Mouse (Mus musculus): Measurements from ENCODE around the gene Tmem240.
"Not testable (repeated sequence)": the region's sequence is repeated elsewhere in the genome, so short reads cannot be mapped to it uniquely, and the experiment has no call there.

The Tmem240 gene

DNA sequence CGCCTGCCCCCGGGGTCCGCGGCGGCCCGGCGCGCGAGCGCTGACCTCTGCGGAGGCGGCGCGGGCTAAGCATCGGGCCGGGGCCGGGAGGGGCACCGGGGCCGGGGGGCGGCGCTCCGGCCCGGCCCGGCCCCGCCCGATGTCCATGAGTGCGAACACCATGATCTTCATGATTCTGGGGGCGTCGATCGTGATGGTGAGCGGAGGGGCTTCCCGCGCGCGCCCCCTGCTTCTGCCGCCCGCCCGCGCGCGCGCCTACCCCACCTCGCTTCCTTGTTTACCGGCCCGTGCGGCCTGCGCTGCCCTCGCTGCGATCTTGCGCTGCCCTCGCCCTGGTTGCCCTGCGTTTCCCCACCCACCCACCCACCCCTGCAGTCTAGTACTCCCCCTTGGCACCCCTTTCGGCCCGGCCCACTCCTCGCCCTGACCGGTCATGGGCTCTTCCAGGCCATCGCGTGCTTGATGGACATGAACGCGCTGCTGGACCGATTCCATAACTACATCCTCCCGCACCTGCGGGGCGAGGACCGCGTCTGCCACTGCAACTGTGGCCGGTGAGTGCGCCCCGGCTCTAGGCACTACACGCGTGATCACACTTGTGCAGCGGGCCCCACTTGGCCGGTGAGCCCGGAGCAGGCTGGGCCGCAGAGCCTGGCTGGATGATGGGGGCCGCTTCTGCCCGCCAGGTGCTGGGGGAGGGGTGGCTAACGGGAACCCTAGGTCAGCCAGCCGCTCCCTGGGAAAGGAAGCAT is 527 bp downstream of the Tmem240 start:
- in situ Hi-C loops (cut with MboI, MseI) = no loop called here

DNA sequence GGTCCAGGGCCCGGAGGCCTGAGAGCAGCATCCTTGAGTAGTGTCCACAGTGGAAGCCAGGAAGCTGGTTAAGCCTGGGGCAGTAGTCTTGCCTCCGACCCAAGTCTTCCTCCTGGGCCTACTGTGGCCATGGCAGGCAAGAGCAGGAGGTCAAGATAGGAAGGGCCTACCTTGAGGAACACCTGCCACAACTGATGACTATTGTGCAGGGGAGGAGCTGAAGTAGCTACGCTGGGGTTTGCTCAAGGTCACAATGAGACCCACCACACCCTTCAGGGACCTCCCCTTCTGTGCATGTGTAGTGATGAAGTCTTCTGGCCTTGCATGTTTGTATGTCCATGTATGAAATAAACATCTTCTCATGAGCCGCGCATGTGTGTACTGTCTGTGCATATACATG is 1.2 kb downstream of the Tmem240 start:
- in situ Hi-C loops (cut with MboI, MseI) = no loop called here

DNA sequence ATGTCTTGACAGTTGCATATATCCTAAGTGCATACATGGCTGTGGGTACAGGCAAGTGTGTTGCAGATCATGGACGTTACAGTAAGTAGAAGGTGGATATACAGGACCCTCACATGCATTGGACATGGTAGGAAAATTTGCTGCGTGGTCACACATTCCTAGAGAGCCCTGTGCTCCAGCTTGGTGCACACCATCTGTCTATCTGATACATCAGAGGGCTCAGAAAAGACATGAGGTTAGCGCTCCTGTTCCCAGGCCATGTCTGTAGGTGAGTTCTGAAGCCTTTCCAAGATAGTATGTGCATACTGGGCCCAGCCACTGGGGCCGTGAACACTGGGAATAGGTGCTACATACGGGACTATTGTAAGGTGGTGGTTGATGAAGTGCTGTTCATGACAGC is 1.8 kb downstream of the Tmem240 start:
- in situ Hi-C loops (cut with MboI, MseI) = no loop called here

DNA sequence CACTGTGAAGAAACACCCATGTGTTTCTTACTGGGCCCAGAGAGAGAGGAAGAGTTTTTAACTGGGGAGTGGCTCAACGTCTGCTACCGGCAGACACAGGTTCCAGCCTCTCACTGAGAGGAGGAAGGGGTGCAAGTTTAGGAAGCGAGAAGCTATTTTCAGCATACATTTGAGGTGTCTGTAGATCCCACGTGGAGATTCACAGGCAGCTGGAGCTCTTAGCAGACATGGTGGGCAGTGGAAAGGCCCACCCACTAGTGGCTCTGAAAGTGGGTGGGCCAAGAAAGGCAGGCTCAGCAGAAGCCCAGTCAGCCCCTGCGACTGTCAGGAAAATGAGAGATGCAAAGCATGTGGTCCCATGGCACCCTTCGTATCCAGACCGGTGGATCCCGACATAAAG is 3.7 kb downstream of the Tmem240 start:
- in situ Hi-C loops (cut with MboI, MseI) = no loop called here

DNA sequence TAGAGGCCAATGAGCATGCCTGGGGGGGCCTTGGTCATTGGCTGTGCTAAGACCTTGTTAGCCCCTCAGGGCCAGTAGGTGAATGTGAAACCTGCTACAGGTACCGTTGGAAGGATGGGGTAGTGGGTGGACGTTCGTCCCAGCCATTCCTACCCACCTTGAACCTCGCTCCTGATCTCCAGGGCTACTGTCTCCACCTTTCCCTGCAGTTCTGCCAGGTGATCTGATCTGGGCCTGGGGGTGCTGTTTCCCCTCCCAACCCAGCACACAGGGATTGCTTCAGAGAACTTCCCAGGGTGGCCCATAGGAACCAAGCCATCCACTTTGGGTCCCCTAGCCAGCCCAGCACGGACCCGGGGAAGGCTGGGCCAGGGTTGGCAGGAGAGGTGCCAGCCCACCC is 4.6 kb downstream of the Tmem240 start:
- in situ Hi-C loops (cut with MboI, MseI) = no loop called here

DNA sequence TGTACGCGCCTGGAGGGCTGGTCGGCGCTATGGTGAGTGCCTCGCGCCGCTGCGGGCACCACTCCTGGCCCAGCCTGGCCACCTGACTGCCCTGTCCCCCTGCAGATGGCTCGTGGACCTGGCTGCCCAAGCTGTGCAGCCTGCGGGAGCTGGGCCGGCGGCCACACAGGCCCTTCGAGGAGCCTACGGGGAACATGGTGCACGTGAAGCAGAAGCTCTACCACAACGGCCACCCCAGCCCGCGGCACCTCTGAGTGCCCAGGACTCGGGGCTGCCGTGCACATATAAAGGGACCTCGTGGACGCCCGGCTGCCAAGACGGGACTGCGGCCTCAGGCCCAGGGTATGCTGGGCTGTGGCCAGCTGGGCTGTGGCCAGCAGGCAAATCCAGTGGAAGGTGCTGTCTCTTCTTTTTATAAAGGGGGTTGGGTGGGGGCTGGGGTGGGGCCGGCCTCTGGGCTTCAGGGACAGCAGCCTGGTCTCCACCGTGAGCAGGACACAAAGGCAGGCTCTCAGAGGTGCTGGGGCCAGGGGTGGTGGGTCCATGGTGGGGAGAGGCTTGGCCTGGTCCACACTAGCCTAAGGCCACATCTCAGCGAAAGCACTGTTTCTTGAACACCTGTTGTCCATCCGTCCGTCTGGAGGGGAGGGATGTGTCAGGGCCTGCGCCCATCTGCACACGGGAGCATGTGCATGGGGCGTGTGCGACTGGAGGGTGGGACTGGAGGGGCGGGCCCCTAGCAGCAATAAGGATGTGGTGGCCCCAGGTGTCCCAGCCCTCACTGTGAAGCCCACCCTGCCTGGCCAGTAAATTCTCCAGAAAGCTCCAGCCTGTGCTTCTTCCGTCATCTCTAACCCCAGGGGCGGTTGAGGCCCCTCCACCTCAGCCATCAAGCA is 5.4 kb downstream of the Tmem240 start:
- in situ Hi-C loops (cut with MboI, MseI) = no loop called here

DNA sequence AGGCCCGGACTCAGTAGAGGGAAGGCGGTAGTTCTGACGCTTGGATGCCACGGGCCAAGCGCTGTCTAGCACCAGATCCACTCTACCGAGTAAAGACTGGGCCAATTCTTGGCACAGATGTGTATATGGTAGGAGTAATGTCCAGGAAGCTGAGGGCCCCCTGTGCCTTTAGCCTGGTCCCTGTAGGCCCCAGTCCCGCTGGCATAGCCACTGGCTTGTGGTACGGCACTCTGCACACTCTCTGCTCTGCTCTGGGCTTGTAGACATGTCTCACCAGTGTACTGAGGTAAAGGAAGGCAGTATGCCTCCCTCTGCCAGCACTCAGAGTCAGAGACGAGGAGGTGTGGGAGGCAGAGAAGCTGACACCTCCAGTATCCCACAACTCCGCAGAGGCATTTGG is 6.1 kb downstream of the Tmem240 start:
- in situ Hi-C loops (cut with MboI, MseI) = not testable (repeated sequence)

DNA sequence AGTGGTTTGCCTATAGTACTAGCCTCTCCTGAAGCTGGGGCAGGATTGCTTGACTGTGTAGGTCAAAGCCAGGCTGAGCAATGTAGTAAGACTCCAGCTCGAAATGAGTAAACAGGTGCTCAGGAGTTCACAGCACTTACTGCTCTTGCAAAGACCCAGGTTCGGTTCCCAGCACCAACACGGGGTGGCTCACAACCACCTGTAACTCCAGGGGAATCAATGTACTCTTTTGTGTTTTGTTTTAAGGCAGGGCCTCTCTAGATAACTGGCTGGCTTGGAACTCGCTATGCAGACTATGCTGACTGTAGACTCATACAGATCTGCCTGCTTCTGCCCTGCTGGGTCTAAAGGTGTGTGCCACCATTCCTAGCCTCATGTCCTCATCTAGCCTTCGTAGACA is 8.1 kb downstream of the Tmem240 start:
- in situ Hi-C loops (cut with MboI, MseI) = no loop called here

DNA sequence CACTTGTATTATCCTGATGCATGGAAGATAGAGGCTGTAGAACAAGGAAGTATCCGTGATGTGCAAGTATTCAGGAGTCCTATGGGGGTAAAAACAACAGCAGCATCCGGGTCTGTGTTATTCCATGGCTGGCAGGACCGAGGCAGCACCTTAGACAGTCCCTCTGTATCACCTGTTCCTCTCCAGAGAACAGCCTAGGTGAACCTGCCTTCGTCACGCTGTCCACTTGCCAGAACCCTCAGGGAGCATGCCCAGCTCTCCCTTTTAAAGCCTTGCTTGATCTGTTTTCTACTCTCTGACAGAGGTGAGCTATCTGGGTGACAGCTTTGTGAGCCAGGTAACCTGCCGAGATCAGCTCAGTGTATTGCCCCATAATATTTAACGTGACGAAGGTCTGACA is 9.9 kb downstream of the Tmem240 start:
- in situ Hi-C loops (cut with MboI, MseI) = no loop called here

DNA sequence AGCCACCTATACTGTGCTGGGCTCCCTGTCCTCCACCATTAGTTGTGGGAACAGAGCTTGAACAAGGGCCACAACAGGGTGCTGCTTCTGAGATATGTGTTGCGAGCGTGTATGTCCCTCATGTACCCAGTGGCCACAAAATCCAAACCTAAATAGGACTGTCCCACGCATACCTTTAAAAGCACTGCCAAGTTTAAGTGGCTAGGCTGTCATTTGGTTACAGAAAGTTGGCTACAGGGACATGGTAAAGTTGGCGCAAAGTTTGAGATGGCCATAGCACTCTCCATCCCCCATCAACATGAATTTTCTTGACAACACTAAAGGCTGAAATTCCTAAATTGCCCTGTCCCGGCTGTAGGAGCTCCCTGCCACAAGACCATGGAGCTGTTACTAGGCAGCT is 10.5 kb downstream of the Tmem240 start:
- in situ Hi-C loops (cut with MboI, MseI) = no loop called here

DNA sequence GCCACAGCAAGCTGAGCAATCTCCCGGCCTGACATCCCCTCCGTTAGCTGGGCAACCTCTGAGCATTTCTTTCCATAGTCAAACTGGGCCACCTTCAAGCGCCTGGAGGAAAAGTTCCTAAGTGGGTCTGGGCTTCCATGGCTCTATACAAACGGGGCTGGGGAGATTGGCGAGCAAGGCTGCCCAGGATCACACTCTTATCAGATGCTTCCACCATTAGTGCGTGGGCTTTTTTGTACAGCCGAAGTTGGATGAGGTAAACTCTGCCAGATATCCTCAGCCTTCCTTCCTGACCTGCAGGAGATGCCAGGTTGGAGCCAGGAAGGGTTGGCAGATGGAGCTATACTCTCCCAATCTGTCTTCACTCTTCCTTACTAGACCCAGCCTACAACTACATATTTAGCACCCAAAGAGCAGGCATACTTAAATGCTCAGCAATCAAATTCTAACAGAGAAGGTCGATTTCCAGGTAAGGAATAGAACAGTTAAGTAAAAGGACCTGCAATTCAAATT is 11.5 kb downstream of the Tmem240 start:
- in situ Hi-C loops (cut with MboI, MseI) = no loop called here

DNA sequence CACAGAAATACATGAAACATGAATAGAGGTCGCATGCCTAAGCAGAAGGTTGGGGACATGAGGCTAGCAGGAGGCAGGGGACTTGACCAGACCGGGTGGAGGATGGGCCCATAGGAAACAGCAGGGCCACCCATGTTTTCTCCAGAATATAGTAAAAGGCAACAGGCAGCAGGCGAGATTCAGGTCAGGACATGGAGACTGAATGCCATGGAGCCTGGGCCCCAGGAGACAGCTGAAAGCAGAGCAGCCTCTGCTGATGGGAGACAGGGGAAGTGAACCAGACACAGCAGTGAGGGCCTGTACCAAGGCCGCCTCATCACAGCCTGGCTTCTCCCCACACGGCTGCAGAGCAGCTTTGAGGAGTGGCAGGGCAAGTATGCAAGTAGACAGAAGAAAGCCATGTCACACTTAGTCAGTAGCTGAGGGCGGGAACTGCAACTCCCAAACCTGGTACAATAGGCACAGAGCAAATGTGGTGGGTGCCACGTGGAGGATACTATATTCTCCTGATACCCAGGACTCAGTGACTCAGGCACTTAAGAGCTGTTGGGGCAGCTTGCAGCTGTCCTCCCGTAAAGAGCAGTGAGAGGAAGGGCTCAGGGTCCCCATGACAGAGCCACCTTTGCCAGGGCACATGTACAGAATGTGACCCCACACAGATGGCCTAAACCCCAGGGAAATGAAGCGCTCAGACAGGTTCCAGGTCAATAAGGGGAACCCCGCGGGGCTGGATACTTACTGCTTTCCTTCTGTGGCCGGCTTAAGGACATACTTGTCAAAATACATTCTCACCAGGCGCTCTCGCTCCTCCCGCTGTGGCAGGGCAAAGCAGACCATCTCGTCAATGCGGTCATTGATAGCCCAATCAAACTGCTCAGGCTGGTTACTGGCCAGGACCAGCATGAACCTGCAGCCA is 12.2 kb downstream of the Tmem240 start:
- in situ Hi-C loops (cut with MboI, MseI) = no loop called here

DNA sequence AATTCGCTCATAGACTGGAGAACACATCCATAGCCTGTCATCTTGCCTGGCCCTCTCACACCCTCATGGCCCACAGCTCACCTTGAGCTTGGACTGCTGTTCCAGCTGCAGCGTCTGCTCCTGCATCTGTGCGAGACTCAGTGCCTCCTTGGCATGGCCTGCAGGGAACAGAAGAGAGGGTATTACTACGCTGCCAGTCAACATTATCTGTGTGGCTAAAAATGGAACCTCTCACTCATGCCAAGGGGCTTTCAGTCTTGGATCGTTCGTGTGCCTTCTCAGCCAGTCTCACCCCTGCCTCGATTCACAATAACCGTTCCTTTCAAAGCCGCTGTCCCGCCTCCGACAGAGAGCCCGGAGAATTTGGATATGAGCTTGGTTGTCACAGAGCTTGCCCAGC is 22.4 kb downstream of the Tmem240 start:
- in situ Hi-C loops (cut with MboI, MseI) = no loop called here

DNA sequence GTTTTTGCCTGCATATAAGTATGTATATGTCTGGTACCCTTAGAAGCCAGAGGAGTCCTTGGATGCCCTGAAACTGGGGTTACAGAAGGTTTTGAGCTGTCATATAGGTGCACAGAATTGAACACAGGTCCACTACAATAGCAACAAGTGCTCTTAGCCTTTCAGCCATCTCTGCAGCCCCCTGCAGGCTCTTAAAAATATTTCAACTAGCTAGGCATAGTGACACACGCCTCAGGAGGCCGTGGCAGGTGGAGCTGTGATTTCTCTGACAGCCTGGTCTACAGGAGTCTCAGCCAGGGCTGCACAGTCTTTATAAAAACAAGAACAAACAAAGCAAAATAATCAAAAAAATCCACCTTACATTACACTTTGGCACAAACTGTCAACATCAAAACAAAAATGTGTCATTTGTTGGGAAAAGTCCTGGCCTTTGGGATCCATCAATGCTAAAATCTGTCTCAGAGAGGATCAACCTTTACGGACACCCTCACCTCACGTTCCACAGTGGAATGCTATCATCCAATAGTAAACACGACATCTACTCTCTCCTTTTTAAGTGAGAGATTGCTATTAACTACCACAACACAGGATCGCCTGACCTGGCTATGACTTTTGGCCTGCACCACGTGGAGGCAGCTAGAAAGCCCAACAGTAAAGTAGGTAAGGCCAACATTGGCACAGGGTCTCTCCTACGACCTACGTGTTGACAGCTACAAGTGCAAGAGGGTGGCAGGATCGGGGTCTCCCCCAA is 25.4 kb downstream of the Tmem240 start:
- in situ Hi-C loops (cut with MboI, MseI) = no loop called here

DNA sequence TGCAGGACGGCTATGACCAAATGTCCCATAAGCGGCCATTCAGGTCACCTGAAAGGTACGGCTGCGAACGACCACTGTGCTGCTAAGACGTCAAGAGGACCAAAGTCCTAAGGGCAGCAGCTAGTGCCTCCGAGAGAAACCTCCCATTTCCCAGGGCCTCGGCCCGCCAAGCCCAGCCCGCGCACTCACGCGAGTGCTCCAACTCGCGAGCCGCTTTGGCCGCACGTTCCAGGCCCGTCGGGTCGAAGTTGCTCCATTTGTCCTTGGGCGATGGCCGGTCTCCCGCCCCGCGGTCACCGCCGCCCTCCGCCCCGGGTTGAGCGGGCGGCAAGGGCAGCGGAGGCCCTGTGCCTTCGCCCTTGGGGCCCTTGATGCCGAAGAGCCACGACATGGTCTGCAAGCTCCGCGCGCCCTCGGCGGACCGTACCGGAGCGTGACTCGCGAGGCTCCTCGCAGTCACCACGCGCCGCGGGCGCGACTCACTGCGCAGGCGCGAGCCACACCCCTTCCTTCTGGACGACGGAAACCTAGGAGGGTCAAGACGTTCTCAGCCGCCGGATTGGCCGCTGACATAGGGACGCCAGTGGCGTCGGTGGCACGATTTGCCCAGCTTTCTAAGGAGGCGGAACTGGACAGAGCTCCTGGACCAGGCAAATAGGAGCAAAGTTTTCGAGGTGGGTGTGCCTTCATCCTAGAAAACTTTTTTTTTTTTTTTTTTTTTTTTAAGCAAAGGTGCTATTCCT is 26.2 kb downstream of the Tmem240 start, which contains the start of gene Atad3a:
Gene Atad3a (minus strand): TSS at position 481 of the 743 bp plus-strand sequence.
- in situ Hi-C loops (cut with MboI, MseI) = no loop called here

DNA sequence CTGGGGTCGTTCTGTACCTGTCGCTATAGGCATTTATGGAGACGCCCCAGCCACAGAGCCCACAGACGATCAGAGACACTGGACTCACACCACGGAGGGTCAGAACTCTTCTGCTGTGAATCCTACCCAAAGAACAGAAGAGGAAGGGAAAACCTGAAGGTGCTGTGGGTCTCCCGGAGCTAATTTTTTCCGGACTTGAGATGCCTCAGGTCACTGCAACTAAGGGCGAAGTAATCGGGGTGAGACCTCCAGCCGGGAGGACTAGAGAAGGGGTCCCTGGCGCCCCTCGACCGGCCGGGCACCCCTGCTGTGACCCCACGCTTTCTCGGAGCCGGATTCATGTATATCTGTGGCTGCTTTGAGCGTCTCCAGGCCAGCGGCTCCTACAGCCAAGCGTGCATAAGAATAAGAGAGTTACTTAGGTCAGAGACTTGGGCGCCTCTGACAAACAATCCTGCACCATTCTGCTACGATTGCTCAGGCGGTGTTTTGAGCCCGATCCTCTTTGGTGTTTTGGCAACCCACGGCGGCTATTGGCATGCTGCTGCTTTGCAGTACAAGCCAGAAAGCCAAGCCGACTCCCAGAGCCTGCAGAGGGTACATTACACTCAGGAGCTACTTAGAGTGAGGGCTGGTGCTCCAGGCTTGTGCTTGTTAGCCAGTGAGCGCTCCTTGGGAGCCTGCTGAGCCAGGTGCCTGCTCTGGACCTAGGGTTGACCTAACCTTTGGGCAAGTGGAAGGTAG is 26.9 kb downstream of the Tmem240 start:
- in situ Hi-C loops (cut with MboI, MseI) = no loop called here

DNA sequence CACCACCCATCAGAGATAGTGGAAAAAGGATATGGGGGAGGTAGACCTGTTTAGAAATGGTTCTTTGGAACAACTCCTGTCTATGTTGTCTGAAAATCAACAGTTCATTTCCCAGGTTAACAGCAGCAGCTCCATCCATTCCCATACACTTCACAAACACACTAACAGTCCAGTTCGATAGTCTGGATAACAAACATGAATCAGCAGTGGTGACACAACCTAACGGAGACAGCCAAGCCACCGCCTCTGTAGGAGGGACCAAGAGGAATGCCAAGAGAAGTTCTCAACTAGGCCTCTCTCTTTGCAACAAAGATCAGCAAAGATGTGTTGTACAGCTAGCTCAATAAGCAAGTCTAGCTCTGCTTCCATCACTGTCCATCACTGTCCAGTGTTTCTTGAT is 27.8 kb downstream of the Tmem240 start:
- in situ Hi-C loops (cut with MboI, MseI) = no loop called here

DNA sequence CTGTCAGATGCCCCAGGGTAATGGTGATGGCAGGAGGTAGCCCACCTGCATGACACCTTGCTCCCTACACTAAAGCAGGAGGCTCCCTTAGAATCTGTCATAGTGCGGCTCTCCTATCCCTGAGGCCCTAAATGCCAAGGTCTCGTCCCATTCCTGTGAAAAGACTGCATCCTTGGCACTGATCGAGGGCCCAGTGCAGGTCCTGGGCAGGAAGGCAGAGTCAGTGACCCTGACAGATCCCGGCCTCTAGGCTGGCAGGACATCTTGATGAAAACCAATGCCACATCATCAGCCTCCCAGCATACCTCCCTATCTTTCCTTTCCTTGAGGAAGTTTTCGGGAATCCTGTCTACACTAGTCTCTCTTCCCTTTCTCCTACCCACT is 34.9 kb downstream of the Tmem240 start:
- in situ Hi-C loops (cut with MboI, MseI) = loop anchor here in 1 of 2 experiments (5.0 kb wide), 1 partner anchor 42 kb away; no protein-coding TSS in a partner anchor

DNA sequence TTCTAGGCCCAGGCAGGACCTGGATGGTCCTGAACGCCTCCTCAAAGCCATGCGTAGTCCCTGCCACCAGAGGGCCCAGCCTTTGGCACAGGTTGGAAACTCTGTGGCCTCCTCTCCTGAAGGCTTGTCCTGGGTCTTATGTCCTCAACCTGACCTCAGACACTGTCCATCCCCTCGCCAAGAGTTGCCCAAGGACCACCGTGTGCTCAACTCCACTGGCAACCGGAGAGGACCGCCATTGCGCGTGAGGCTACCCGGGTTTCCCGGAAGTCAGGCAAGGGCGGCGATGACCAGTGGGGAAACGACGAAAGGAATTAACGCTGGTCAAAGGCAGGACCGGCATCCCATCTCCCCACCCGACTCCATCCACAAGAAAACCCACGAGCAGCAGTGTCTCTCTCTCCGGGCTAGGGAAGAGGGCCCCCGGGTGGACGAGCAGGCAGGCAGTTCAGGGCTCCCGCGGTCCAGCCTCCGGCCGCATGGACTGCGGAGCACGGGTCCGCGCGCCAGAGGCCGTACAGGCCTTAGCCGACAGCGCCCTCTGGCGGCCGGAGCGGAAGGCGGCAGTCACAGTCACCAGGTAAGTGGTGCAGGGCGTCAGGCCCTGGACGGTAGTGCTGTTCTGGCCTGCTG is 35.4 kb downstream of the Tmem240 start:
- in situ Hi-C loops (cut with MboI, MseI) = loop anchor here in 1 of 2 experiments (5.0 kb wide), 1 partner anchor 43 kb away; no protein-coding TSS in a partner anchor

Data from T-helper 17 cell (primary cell).